Comparison of ENCODE assay signal across 16 mouse cellular contexts in the genomic region with DNA sequence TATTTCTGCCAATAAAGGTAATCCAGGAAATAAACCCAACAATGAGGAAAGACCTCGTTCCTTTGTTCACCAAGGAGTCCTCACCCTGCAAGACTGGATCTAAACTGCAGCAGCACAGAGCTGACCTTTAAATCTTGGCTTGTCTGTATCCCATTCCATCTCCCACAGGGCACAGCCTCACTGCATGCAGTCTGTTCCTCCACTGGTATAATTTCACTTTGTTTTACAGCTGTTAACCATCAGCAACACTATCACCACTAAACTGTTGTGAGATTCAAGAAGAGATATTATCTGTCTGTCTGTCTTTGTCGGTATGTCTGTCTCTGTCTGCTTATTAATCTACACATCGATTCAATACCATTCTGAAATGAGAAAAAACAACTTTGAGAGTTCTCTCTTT.
"Had no signal": no experiment of that assay in that cellular context is flagged by ENCODE, and none has a peak within 500 bp of the region (broad histone marks: within the 10 kb centered on the region; RNA-seq: fewer than 3 reads in every experiment).

No protein-coding gene starts in this region.

- ATAC-seq: intestine, postnatal 0 days had no signal

- H3K9me3 ChIP-seq: kidney, embryonic 15.5 days; liver, embryonic 13.5 days; megakaryocyte, embryonic 14.5 days; stomach, embryonic 15.5 days had no signal

- H3K9ac ChIP-seq: kidney, embryonic 15.5 days; liver, embryonic 13.5 days; stomach, embryonic 15.5 days had no signal

- DNase-seq: kidney, adult 8-10 months; kidney, postnatal 10 days; kidney, postnatal 36 days; layer of hippocampus, postnatal 36 days; liver, embryonic 13.5 days; midbrain, embryonic 14.5 days; retina, postnatal 1 day; right cerebral cortex, postnatal 25 days; spleen, adult 18-20 months; thymus, postnatal 25 days had no signal

- H3K4me2 ChIP-seq: kidney, embryonic 15.5 days; liver, embryonic 13.5 days; midbrain, embryonic 11.5 days; stomach, embryonic 15.5 days had no signal

- H3K4me3 ChIP-seq: kidney, embryonic 15.5 days; left cerebral cortex, adult 2 months; liver, embryonic 13.5 days; megakaryocyte, embryonic 14.5 days; stomach, embryonic 15.5 days had no signal

- H3K27ac ChIP-seq: kidney, embryonic 15.5 days; left cerebral cortex, adult 2 months; liver, embryonic 13.5 days; stomach, embryonic 15.5 days had no signal

- H3K4me1 ChIP-seq: kidney, embryonic 15.5 days; liver, embryonic 13.5 days; megakaryocyte, embryonic 14.5 days; stomach, embryonic 15.5 days had no signal

- H3K27me3 ChIP-seq: kidney, embryonic 15.5 days; liver, embryonic 13.5 days; megakaryocyte, embryonic 14.5 days; stomach, embryonic 15.5 days had no signal

- H3K36me3 ChIP-seq: kidney, embryonic 15.5 days; liver, embryonic 13.5 days; stomach, embryonic 15.5 days had no signal
